8 mouse cellular contexts compared by ENCODE assay signal in genomic region chr4:63494967-63495914, GRCm38 (mm10). TPM values are rescaled to one million over a fixed set of nuclear protein-coding genes. Genes with fewer than 3 reads are reported as not detected.
DNase-seq lines count a peak whose midpoint lies in the region; ATAC-seq and TF ChIP-seq lines count a peak whose summit lies in the region.

No protein-coding gene starts in this region.

- H3K27ac ChIP-seq in left cerebral cortex, adult 2 months: peak overlapping the region; percentile 10
- H3K27ac ChIP-seq in heart, embryonic 12.5 days (ENCODE audit: poor library complexity, severe bottlenecking): no peak overlapping the region
- H3K27ac ChIP-seq in kidney, embryonic 15.5 days: no peak overlapping the region
- H3K27ac ChIP-seq in lung, postnatal 0 days (ENCODE audit: low read length): no peak overlapping the region

- H3K4me2 ChIP-seq in heart, embryonic 12.5 days: peak overlapping the region; percentile 90
- peak overlapping the region; percentile 98 for H3K4me2 ChIP-seq in kidney, embryonic 15.5 days
- H3K4me2 ChIP-seq in lung, postnatal 0 days (replicated peaks; ENCODE audit: low read depth, low read length): peak overlapping the region; percentile 98

- TF ChIP-seq EP300 in lung, postnatal 0 days (IDR thresholded peaks at IDR 0.05): no peak

- intact Hi-C loops in left cerebral cortex, adult 2 months (cut with DNase I): loop anchor here (5.0 kb wide), 3 partner anchors 52 to 78 kb away; partner anchors contain the start of gene Tmem268

- H3K4me3 ChIP-seq in left cerebral cortex, adult 2 months: peak overlapping the region; percentile 59
- H3K4me3 ChIP-seq in heart, embryonic 12.5 days: peak overlapping the region; percentile 71
- peak overlapping the region; percentile 70 for H3K4me3 ChIP-seq in kidney, embryonic 15.5 days (replicated peaks)
- peak overlapping the region; percentile 58 for H3K4me3 ChIP-seq in lung, postnatal 0 days (ENCODE audit: low read depth, low read length)

- H3K9me3 ChIP-seq in heart, embryonic 12.5 days (replicated peaks): no peaks in the 10 kb centered on the region
- H3K9me3 ChIP-seq in kidney, embryonic 15.5 days (replicated peaks): no peaks in the 10 kb centered on the region
- no peaks in the 10 kb centered on the region for H3K9me3 ChIP-seq in lung, postnatal 0 days (ENCODE audit: low read length)

- TF ChIP-seq CTCF in left cerebral cortex, adult 2 months (IDR thresholded peaks at IDR 0.05): no peak
- TF ChIP-seq CTCF in lung, postnatal 0 days (IDR thresholded peaks at IDR 0.05): no peak

- WGBS in heart, embryonic 12.5 days: under 1% methylated on average over 99 of the region's 107 CpGs
- WGBS in kidney, embryonic 15.5 days: under 1% methylated on average over 89 of the region's 107 CpGs
- WGBS in lung, postnatal 0 days: under 1% methylated on average over 55 of the region's 107 CpGs

- H3K36me3 ChIP-seq in heart, embryonic 12.5 days: no peaks in the 10 kb centered on the region
- no peaks in the 10 kb centered on the region for H3K36me3 ChIP-seq in kidney, embryonic 15.5 days
- H3K36me3 ChIP-seq in lung, postnatal 0 days (ENCODE audit: insufficient read depth, low read length): no peaks in the 10 kb centered on the region

- peaks cover 37% of the 10 kb centered on the region for H3K27me3 ChIP-seq in heart, embryonic 12.5 days (replicated peaks)
- peaks cover 26% of the 10 kb centered on the region for H3K27me3 ChIP-seq in kidney, embryonic 15.5 days
- H3K27me3 ChIP-seq in lung, postnatal 0 days (replicated peaks; ENCODE audit: insufficient read depth, low read length): peaks cover 13% of the 10 kb centered on the region; the same call in 1 of the 2 replicates

- H3K4me1 ChIP-seq in heart, embryonic 12.5 days (replicated peaks): peaks cover 23% of the 10 kb centered on the region
- peaks cover 37% of the 10 kb centered on the region for H3K4me1 ChIP-seq in kidney, embryonic 15.5 days
- 0 out of 2 replicates have a peak, but pooled peaks cover 4% of the 10 kb centered on the region for H3K4me1 ChIP-seq in lung, postnatal 0 days (ENCODE audit: insufficient read depth, low read depth, low read length)

- peak; percentile 51 to 53 for DNase-seq in left cerebral cortex, adult 2 months (ENCODE audit: extremely low spot score in 1 of 2, low spot score in 2 of 2)
- no peak for DNase-seq in left cerebral cortex, adult 9 months (ENCODE audit: low spot score in 2 of 2)
- peak; percentile 79 for DNase-seq in embryo, embryonic 11 days
- DNase-seq in lung, postnatal 0 days (ENCODE audit: low spot score): peak; percentile 72
- peak; percentile 70 for DNase-seq in ovary, postnatal 36 days (ENCODE audit: low spot score)
- peak; percentile 39 for DNase-seq in urinary bladder, postnatal 25 days (ENCODE audit: low spot score)

- peak; percentile 73 for ATAC-seq in heart, embryonic 12.5 days (ENCODE audit: insufficient number of reproducible peaks, low FRiP score)
- ATAC-seq in kidney, embryonic 15.5 days (replicated peaks; ENCODE audit: low FRiP score): peak; percentile 73
- ATAC-seq in lung, postnatal 0 days: peak; percentile 79

- peak overlapping the region; percentile 70 for H3K9ac ChIP-seq in heart, embryonic 12.5 days
- peak overlapping the region; percentile 63 for H3K9ac ChIP-seq in kidney, embryonic 15.5 days
- peak overlapping the region; percentile 41; the same call in 1 of the 2 replicates for H3K9ac ChIP-seq in lung, postnatal 0 days (replicated peaks; ENCODE audit: low read depth)

RNA-seq across cellular contexts. Expression of gene Whrn, which starts 0.6 kb away (rescaled TPM):
- 10 to 100 TPM; 45.1 to 53.7 TPM for total RNA-seq in left cerebral cortex, adult 2 months (2021)
- 4.7 and 5.1 TPM in 2 replicates for polyA plus RNA-seq in heart, embryonic 12.5 days (2016; fragmentation: Nextera tagmentation; extraction: Ambion mirVana)
- 5.1 and 6.1 TPM in 2 replicates for polyA plus RNA-seq in kidney, embryonic 15.5 days (2015; fragmentation: Nextera tagmentation; extraction: Ambion mirVana)
- 1.7 and 1.9 TPM in 2 replicates for polyA plus RNA-seq in lung, postnatal 0 days (2015; fragmentation: Nextera tagmentation; extraction: Ambion mirVana)

RNA-seq across cellular contexts. Expression of gene Atp6v1g1, which starts 49.3 kb away (rescaled TPM):
- total RNA-seq in left cerebral cortex, adult 2 months (2021): 100 to 1,000 TPM; 142 to 143 TPM
- 196 and 202 TPM in 2 replicates for polyA plus RNA-seq in heart, embryonic 12.5 days (2016; fragmentation: Nextera tagmentation; extraction: Ambion mirVana)
- polyA plus RNA-seq in kidney, embryonic 15.5 days (2015; fragmentation: Nextera tagmentation; extraction: Ambion mirVana): 287 and 307 TPM in 2 replicates
- 364 and 369 TPM in 2 replicates for polyA plus RNA-seq in lung, postnatal 0 days (2015; fragmentation: Nextera tagmentation; extraction: Ambion mirVana)

Comparison
In these comparisons a context has a peak if more than half of its experiments do, and no peak if none do; other contexts are left out.
1. DNase-seq: peak in left cerebral cortex, adult 2 months (2 of 2), embryo, embryonic 11 days (single experiment), lung, postnatal 0 days (single experiment), ovary, postnatal 36 days (single experiment) and urinary bladder, postnatal 25 days (single experiment); none in left cerebral cortex, adult 9 months (0 of 2).
2. Peak in every context shown above with its lines, with median percentiles within 50 percentile points of each other: H3K4me3 ChIP-seq, ATAC-seq, H3K4me2 ChIP-seq and H3K9ac ChIP-seq.